Mouse (Mus musculus): ENCODE measurements around the gene Rasl10a. TPM values are rescaled to one million over a fixed set of nuclear protein-coding genes. Genes with fewer than 3 reads are reported as not detected.

Gene Rasl10a
- 0.33 and 1.3 TPM in 2 replicates for polyA plus RNA-seq (2014; fragmentation: Nextera tagmentation; extraction: Ambion mirVana)

GRCm38 (mm10) chr11:5057856-5058641 lies at the start of gene Rasl10a:
TSS of gene Rasl10a (plus strand) at chr11:5058128.
- H3K27ac ChIP-seq (replicated peaks; ENCODE audit: low read depth, low read length) = no peak within 1 kb of the TSS
- peak within 1 kb of the TSS; percentile 83 for H3K4me2 ChIP-seq (ENCODE audit: low read length)
- no peak for ATAC-seq (ENCODE audit: low FRiP score, low TSS enrichment)
- 2% methylated on average over 68 of the region's 77 CpGs for WGBS
- 0 out of 2 replicates have a peak, but pooled peaks cover 5% of the 10 kb centered on the region for H3K36me3 ChIP-seq (ENCODE audit: control insufficient read depth, insufficient read depth, low read length)
- no peaks in the 10 kb centered on the region for H3K9me3 ChIP-seq (ENCODE audit: control insufficient read depth, low read length)
- H3K4me3 ChIP-seq (replicated peaks; ENCODE audit: low read depth, low read length) = peak within 1 kb of the TSS; percentile 43
- H3K9ac ChIP-seq (replicated peaks; ENCODE audit: low read length) = peak within 1 kb of the TSS; percentile 50
- peaks cover 38% of the 10 kb centered on the region for H3K4me1 ChIP-seq (ENCODE audit: control insufficient read depth, insufficient read depth, low read length)
- peaks cover 71% of the 10 kb centered on the region for H3K27me3 ChIP-seq (ENCODE audit: control insufficient read depth, insufficient read depth, low read length)
- DNase-seq = peak; percentile 55

GRCm38 (mm10) chr11:5008867-5009266 lies 49.1 kb upstream of the Rasl10a start:
- ATAC-seq (ENCODE audit: low FRiP score, low TSS enrichment) = no peak
- no peak overlapping the region for H3K9ac ChIP-seq (replicated peaks; ENCODE audit: low read length)

GRCm38 (mm10) chr11:5009354-5010074 lies 48.4 kb upstream of the Rasl10a start:
- no peak for DNase-seq
- H3K4me1 ChIP-seq (ENCODE audit: control insufficient read depth, insufficient read depth, low read length) = no peaks in the 10 kb centered on the region
- no peaks in the 10 kb centered on the region for H3K27me3 ChIP-seq (ENCODE audit: control insufficient read depth, insufficient read depth, low read length)
- no peak overlapping the region for H3K4me2 ChIP-seq (ENCODE audit: low read length)
- no peak overlapping the region for H3K27ac ChIP-seq (replicated peaks; ENCODE audit: low read depth, low read length)
- peaks cover 38% of the 10 kb centered on the region for H3K36me3 ChIP-seq (ENCODE audit: control insufficient read depth, insufficient read depth, low read length)
- 64% methylated on average over 3 of the region's 3 CpGs for WGBS
- no peak for ATAC-seq (ENCODE audit: low FRiP score, low TSS enrichment)
- no peaks in the 10 kb centered on the region for H3K9me3 ChIP-seq (ENCODE audit: control insufficient read depth, low read length)
- H3K4me3 ChIP-seq (replicated peaks; ENCODE audit: low read depth, low read length) = no peak overlapping the region
- H3K9ac ChIP-seq (replicated peaks; ENCODE audit: low read length) = no peak overlapping the region

More at GRCm38 (mm10) chr11:5008867-5009266, 49.1 kb upstream of the Rasl10a start:
- no peaks in the 10 kb centered on the region for H3K4me1 ChIP-seq (ENCODE audit: control insufficient read depth, insufficient read depth, low read length)
- 87% methylated on average over 3 of the region's 3 CpGs for WGBS
- H3K9me3 ChIP-seq (ENCODE audit: control insufficient read depth, low read length) = no peaks in the 10 kb centered on the region
- DNase-seq = no peak
- H3K36me3 ChIP-seq (ENCODE audit: control insufficient read depth, insufficient read depth, low read length) = peaks cover 31% of the 10 kb centered on the region
- no peaks in the 10 kb centered on the region for H3K27me3 ChIP-seq (ENCODE audit: control insufficient read depth, insufficient read depth, low read length)
- no peak overlapping the region for H3K4me3 ChIP-seq (replicated peaks; ENCODE audit: low read depth, low read length)
- no peak overlapping the region for H3K4me2 ChIP-seq (ENCODE audit: low read length)
- no peak overlapping the region for H3K27ac ChIP-seq (replicated peaks; ENCODE audit: low read depth, low read length)

- WGBS = 98% methylated on average over 1 of the region's 1 CpGs
- H3K4me1 ChIP-seq (ENCODE audit: control insufficient read depth, insufficient read depth, low read length) = no peaks in the 10 kb centered on the region
- no peak overlapping the region for H3K27ac ChIP-seq (replicated peaks; ENCODE audit: low read depth, low read length)
- H3K27me3 ChIP-seq (ENCODE audit: control insufficient read depth, insufficient read depth, low read length) = no peaks in the 10 kb centered on the region
- peaks cover 45% of the 10 kb centered on the region for H3K36me3 ChIP-seq (ENCODE audit: control insufficient read depth, insufficient read depth, low read length)
- H3K9ac ChIP-seq (replicated peaks; ENCODE audit: low read length) = no peak overlapping the region
- no peaks in the 10 kb centered on the region for H3K9me3 ChIP-seq (ENCODE audit: control insufficient read depth, low read length)
- DNase-seq (no peak), ATAC-seq (ENCODE audit: low FRiP score, low TSS enrichment) (no peak)
- H3K4me3 ChIP-seq (replicated peaks; ENCODE audit: low read depth, low read length) = no peak overlapping the region
- H3K4me2 ChIP-seq (ENCODE audit: low read length) = no peak overlapping the region
Measured at GRCm38 (mm10) chr11:5010205-5010604, 47.7 kb upstream of the Rasl10a start.

GRCm38 (mm10) chr11:5011480-5011879 lies 46.4 kb upstream of the Rasl10a start:
- H3K4me2 ChIP-seq (ENCODE audit: low read length) = no peak overlapping the region
- no peak overlapping the region for H3K9ac ChIP-seq (replicated peaks; ENCODE audit: low read length)
- H3K4me1 ChIP-seq (ENCODE audit: control insufficient read depth, insufficient read depth, low read length) = no peaks in the 10 kb centered on the region
- no peaks in the 10 kb centered on the region for H3K27me3 ChIP-seq (ENCODE audit: control insufficient read depth, insufficient read depth, low read length)
- DNase-seq = no peak
- 94% methylated on average over 1 of the region's 1 CpGs for WGBS
- H3K27ac ChIP-seq (replicated peaks; ENCODE audit: low read depth, low read length) = no peak overlapping the region
- no peaks in the 10 kb centered on the region for H3K9me3 ChIP-seq (ENCODE audit: control insufficient read depth, low read length)
- ATAC-seq (ENCODE audit: low FRiP score, low TSS enrichment) = no peak
- H3K4me3 ChIP-seq (replicated peaks; ENCODE audit: low read depth, low read length) = no peak overlapping the region
- peaks cover 58% of the 10 kb centered on the region for H3K36me3 ChIP-seq (ENCODE audit: control insufficient read depth, insufficient read depth, low read length)

- DNase-seq (no peak), ATAC-seq (ENCODE audit: low FRiP score, low TSS enrichment) (no peak)
- no peaks in the 10 kb centered on the region for H3K27me3 ChIP-seq (ENCODE audit: control insufficient read depth, insufficient read depth, low read length)
- 89% methylated on average over 5 of the region's 5 CpGs for WGBS
- H3K9me3 ChIP-seq (ENCODE audit: control insufficient read depth, low read length) = no peaks in the 10 kb centered on the region
- H3K4me3 ChIP-seq (replicated peaks; ENCODE audit: low read depth, low read length) = no peak overlapping the region
- no peak overlapping the region for H3K27ac ChIP-seq (replicated peaks; ENCODE audit: low read depth, low read length)
- H3K4me2 ChIP-seq (ENCODE audit: low read length) = no peak overlapping the region
- H3K4me1 ChIP-seq (ENCODE audit: control insufficient read depth, insufficient read depth, low read length) = no peaks in the 10 kb centered on the region
- H3K36me3 ChIP-seq (ENCODE audit: control insufficient read depth, insufficient read depth, low read length) = peaks cover 65% of the 10 kb centered on the region
- H3K9ac ChIP-seq (replicated peaks; ENCODE audit: low read length) = no peak overlapping the region
Measured at GRCm38 (mm10) chr11:5012213-5012715, 45.7 kb upstream of the Rasl10a start.

- no peak for ATAC-seq (ENCODE audit: low FRiP score, low TSS enrichment)
Measured at GRCm38 (mm10) chr11:5015720-5016119, 42.2 kb upstream of the Rasl10a start.

GRCm38 (mm10) chr11:5016286-5016685 lies 41.6 kb upstream of the Rasl10a start:
- no peak for DNase-seq
- Histone ChIP-seq H3K27ac (replicated peaks; ENCODE audit: low read depth, low read length) (no peak overlapping the region), H3K27me3 (ENCODE audit: control insufficient read depth, insufficient read depth, low read length) (no peaks in the 10 kb centered on the region), H3K9me3 (ENCODE audit: control insufficient read depth, low read length) (no peaks in the 10 kb centered on the region), H3K36me3 (ENCODE audit: control insufficient read depth, insufficient read depth, low read length) (peaks cover 92% of the 10 kb centered on the region), H3K4me1 (ENCODE audit: control insufficient read depth, insufficient read depth, low read length) (no peaks in the 10 kb centered on the region), H3K4me3 (replicated peaks; ENCODE audit: low read depth, low read length) (no peak overlapping the region), H3K4me2 (ENCODE audit: low read length) (no peak overlapping the region), H3K9ac (replicated peaks; ENCODE audit: low read length) (no peak overlapping the region)
- ATAC-seq (ENCODE audit: low FRiP score, low TSS enrichment) = no peak
- 96% methylated on average over 5 of the region's 5 CpGs for WGBS

More at GRCm38 (mm10) chr11:5015720-5016119, 42.2 kb upstream of the Rasl10a start:
- no peak overlapping the region for H3K4me3 ChIP-seq (replicated peaks; ENCODE audit: low read depth, low read length)
- H3K27ac ChIP-seq (replicated peaks; ENCODE audit: low read depth, low read length) = no peak overlapping the region
- WGBS = 62% methylated on average over 2 of the region's 2 CpGs
- H3K9ac ChIP-seq (replicated peaks; ENCODE audit: low read length) = no peak overlapping the region
- H3K4me1 ChIP-seq (ENCODE audit: control insufficient read depth, insufficient read depth, low read length) = no peaks in the 10 kb centered on the region
- H3K9me3 ChIP-seq (ENCODE audit: control insufficient read depth, low read length) = no peaks in the 10 kb centered on the region
- DNase-seq = peak; percentile 54
- peaks cover 92% of the 10 kb centered on the region for H3K36me3 ChIP-seq (ENCODE audit: control insufficient read depth, insufficient read depth, low read length)
- H3K4me2 ChIP-seq (ENCODE audit: low read length) = no peak overlapping the region
- H3K27me3 ChIP-seq (ENCODE audit: control insufficient read depth, insufficient read depth, low read length) = no peaks in the 10 kb centered on the region
